Mouse (Mus musculus) forebrain, embryonic 16.5 days (tissue): ENCODE data around the gene Ctu2. TPM values are rescaled to one million over a fixed set of nuclear protein-coding genes. Genes with fewer than 3 reads are reported as not detected.

Experiments used
- ATAC-seq: fragments of 200-750 bp; cut with Nextera tagmentation; 2 replicates; pipeline ENCODE4 v1.8.0; 2017; ENCODE audit warnings: mild to moderate bottlenecking, moderate library complexity
- H3K27ac ChIP-seq: fragments of 300-500 bp; sonication (generic); 2 replicates; pipeline ENCODE4 v1.5.1; 2014; ENCODE audit warnings: low read length, control low read depth
- H3K27me3 ChIP-seq: fragments of 300-500 bp; sonication (generic); replicated peaks from 2 replicates; pipeline ENCODE4 v1.6.1; 2014; ENCODE audit warnings: low read length; ENCODE audit not compliant: control insufficient read depth, insufficient read depth
- H3K36me3 ChIP-seq: fragments of 300-500 bp; sonication (generic); 2 replicates; pipeline ENCODE4 v1.6.1; 2014; ENCODE audit not compliant: control insufficient read depth, insufficient read depth
- H3K4me1 ChIP-seq: fragments of 300-500 bp; sonication (generic); replicated peaks from 2 replicates; pipeline ENCODE4 v1.6.1; 2014; ENCODE audit warnings: low read length; ENCODE audit not compliant: control insufficient read depth, insufficient read depth
- H3K4me2 ChIP-seq: fragments of 300-500 bp; sonication (generic); 2 replicates; pipeline ENCODE4 v1.6.1; 2014; ENCODE audit warnings: mild to moderate bottlenecking, low read length, control low read depth
- H3K4me3 ChIP-seq: fragments of 300-500 bp; sonication (generic); replicated peaks from 2 replicates; pipeline ENCODE4 v1.5.1; 2014; ENCODE audit warnings: mild to moderate bottlenecking, low read length, control low read depth
- H3K9ac ChIP-seq: fragments of 300-500 bp; sonication (generic); replicated peaks from 2 replicates; pipeline ENCODE4 v1.6.1; 2014; ENCODE audit warnings: low read depth, low read length, control low read depth
- H3K9me3 ChIP-seq: fragments of 300-500 bp; sonication (generic); 2 replicates; pipeline ENCODE4 v1.6.1; 2016; ENCODE audit warnings: low read length; ENCODE audit not compliant: control insufficient read depth
- WGBS: fragments of 180-500 bp; shearing (Covaris S2); extraction: QIAGEN DNeasy Blood & Tissue Kit; methylation state at CpG from one replicate; pipeline ENCODE4 v1.1.7; 2014; 5-methylcytosine and 5-hydroxymethylcytosine counted together
- polyA plus RNA-seq: library from polyadenylated mRNA; unstranded; fragments of >200 nt; fragmentation: Nextera tagmentation; extraction: Ambion mirVana; gene quantifications from 2 replicates; pipeline ENCODE4 v1.2.1, GENCODE M21; 2015

Gene Ctu2
- 72.5 and 87.3 TPM in 2 replicates for polyA plus RNA-seq

DNA sequence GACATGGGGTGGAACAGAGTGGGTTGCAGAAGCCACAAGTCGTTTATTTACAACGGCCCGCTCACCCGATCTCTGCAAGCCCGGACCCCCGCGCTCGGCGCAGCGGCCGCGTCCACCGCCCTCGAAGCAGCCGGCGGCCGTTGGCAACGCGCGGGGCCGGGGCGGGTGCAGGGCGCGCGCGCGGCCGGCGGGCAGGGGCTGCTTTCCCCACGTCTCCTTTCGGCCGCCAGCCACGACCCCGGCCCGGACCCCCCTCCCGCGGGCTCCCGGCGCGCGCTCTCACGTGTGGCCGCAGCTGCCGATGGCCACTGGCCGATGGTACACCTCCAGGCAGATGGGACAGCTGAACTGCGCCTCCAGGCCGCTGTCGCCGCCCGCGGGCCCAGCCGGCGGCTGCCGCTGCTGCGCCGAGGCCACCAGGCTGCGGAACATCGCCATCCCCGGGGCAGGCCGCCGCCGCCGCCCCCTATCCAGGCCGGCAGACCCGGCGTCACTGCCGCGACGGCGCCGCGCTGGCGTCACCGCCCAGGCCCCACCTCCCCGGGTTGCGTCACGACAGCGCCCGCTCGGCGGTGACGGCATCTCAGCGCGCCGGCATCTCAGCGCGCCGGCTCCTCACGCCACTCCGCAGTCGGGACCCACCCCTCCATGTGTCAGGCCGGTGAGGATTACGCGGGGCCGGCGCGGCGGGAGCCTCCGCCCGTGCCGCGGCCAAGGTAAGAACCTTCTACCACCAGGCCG lies at the start of gene Ctu2, which contains the start of gene Rnf166:
TSS of gene Ctu2 (plus strand) at position 564 of the 741 bp plus-strand sequence.
TSS of gene Rnf166 (minus strand) at position 485 of the 741 bp plus-strand sequence.
- Histone ChIP-seq H3K4me3 (peak within 1 kb of the TSS; percentile 86), H3K27me3 (no peaks in the 10 kb centered on the region), H3K9ac (peak within 1 kb of the TSS; percentile 94), H3K4me1 (peaks cover 22% of the 10 kb centered on the region), H3K4me2 (peak within 1 kb of the TSS; percentile 94), H3K27ac (peak within 1 kb of the TSS; percentile 68; the same call in 1 of the 2 replicates), H3K36me3 (peaks cover 7% of the 10 kb centered on the region), H3K9me3 (no peaks in the 10 kb centered on the region)
- WGBS, result 0% methylated on average over 99 of the region's 103 CpGs
- peak; percentile 97 for ATAC-seq

DNA sequence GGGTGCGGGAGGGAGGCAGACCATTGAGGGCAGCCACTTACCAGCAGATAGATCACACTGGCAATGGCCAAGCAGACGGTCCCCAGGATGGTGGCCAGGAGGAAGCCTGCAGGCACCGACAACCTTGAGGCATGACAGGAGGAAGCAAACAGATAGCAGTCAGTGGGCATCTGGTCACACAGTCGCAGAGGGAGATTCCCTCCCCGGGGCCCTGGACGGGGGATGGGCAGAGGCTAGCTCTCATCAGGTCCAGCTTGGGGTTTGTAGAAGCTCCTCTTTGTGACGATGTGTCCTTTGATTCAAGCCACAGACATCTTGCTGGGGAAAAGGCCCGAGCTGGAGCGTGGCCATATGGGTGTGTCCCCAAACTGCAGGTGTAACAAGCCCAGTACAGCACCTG lies 49.8 kb upstream of the Ctu2 start:
- WGBS, result 83% methylated on average over 9 of the region's 9 CpGs
- Histone ChIP-seq H3K4me3 (no peak overlapping the region), H3K4me2 (no peak overlapping the region), H3K27me3 (no peaks in the 10 kb centered on the region), H3K4me1 (no peaks in the 10 kb centered on the region), H3K9ac (no peak overlapping the region), H3K36me3 (no peaks in the 10 kb centered on the region), H3K27ac (no peak overlapping the region), H3K9me3 (no peaks in the 10 kb centered on the region)
- ATAC-seq, result no peak

DNA sequence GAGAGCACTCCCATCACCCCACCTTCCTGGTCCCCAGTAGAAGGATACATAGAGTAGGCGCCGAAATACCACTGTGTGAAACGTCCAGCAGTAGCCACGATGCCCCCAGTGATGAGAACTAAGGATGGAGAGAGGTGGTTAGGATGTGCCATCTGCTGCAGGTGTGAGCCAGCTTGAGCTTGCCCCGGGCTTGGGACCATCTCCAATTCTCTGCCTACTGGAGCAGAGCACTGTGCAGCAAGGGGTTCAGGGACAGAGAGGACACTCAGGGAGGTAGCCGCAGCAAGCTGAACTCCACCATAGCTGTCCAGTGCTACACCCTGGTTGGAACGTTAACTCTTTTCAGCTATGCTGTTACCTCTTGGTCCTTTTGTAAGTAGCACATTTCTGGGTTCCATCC lies 48.3 kb upstream of the Ctu2 start:
- ATAC-seq, result no peak
- WGBS, result 87% methylated on average over 7 of the region's 7 CpGs
- Histone ChIP-seq H3K4me2 (no peak overlapping the region), H3K4me1 (peaks cover 7% of the 10 kb centered on the region), H3K9ac (no peak overlapping the region), H3K36me3 (no peaks in the 10 kb centered on the region), H3K9me3 (no peaks in the 10 kb centered on the region), H3K4me3 (no peak overlapping the region), H3K27me3 (no peaks in the 10 kb centered on the region), H3K27ac (no peak overlapping the region)

GRCm38 (mm10) chr8:122428163-122428562 lies 47.8 kb upstream of the Ctu2 start:
- no peak overlapping the region for H3K4me3 ChIP-seq
- H3K9me3 ChIP-seq, result no peaks in the 10 kb centered on the region
- peaks cover 11% of the 10 kb centered on the region for H3K4me1 ChIP-seq
- no peak overlapping the region for H3K27ac ChIP-seq
- ATAC-seq, result no peak
- no peak overlapping the region for H3K9ac ChIP-seq
- no peak overlapping the region for H3K4me2 ChIP-seq
- H3K27me3 ChIP-seq, result no peaks in the 10 kb centered on the region
- WGBS, result 89% methylated on average over 9 of the region's 9 CpGs
- no peaks in the 10 kb centered on the region for H3K36me3 ChIP-seq

DNA sequence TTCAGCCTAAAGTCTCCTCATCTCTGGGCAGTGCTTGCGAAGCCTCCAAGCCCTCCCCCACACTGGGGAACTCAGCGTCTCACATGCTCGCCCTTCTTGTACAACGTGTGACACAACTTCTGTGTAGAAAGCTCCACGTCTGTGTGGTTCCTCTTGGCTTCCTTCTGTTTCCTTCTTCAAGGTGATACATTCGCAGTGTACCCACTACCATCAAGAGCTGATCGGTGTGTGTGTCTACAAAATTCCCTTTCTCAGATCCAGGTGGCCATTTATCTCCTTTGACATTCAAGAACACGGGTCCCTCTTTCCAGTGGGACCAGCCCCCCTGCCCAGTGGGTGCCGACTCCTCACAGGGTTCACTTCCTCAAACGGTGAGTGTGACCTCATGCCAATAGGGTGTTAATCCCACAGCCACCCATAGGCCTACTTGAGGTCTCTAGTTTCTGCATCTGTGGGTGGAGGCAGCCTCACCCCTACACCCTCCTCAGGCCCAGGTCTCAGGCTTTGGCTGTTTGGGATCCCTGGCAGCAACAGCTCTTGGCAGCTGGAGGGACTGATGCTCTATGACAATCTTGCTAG lies 45.8 kb upstream of the Ctu2 start:
- H3K4me3 ChIP-seq, result no peak overlapping the region
- H3K9me3 ChIP-seq, result no peaks in the 10 kb centered on the region
- WGBS, result 83% methylated on average over 10 of the region's 10 CpGs
- no peak overlapping the region for H3K4me2 ChIP-seq
- no peaks in the 10 kb centered on the region for H3K27me3 ChIP-seq
- ATAC-seq, result no peak
- H3K27ac ChIP-seq, result no peak overlapping the region
- no peaks in the 10 kb centered on the region for H3K36me3 ChIP-seq
- peaks cover 11% of the 10 kb centered on the region for H3K4me1 ChIP-seq
- no peak overlapping the region for H3K9ac ChIP-seq

DNA sequence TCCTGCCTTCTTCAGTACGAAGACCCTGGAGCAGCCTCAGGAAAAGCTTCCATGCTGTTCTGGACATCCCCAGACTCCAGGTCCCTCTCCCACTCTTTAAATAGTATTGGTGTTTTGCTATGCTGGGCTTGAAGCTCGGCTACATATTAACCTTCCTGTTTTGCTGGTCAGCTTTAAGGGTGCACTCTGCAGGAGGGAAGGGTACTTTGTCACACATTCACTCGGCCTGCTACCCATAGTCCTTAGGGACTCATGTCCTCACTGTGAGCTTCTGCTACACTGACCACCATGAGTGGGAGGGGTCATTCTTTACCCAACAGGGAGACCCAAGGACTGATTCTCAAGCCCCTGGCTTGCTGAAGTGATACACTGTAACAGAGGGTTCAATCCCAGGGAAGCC lies 45.3 kb upstream of the Ctu2 start:
- H3K4me1 ChIP-seq, result peaks cover 11% of the 10 kb centered on the region
- no peaks in the 10 kb centered on the region for H3K27me3 ChIP-seq
- no peak overlapping the region for H3K4me3 ChIP-seq
- no peak overlapping the region for H3K9ac ChIP-seq
- WGBS, result 87% methylated on average over 3 of the region's 3 CpGs
- H3K4me2 ChIP-seq, result no peak overlapping the region
- ATAC-seq, result no peak
- peaks cover 2% of the 10 kb centered on the region; the same call in 1 of the 2 replicates for H3K36me3 ChIP-seq
- no peaks in the 10 kb centered on the region for H3K9me3 ChIP-seq
- H3K27ac ChIP-seq, result no peak overlapping the region

DNA sequence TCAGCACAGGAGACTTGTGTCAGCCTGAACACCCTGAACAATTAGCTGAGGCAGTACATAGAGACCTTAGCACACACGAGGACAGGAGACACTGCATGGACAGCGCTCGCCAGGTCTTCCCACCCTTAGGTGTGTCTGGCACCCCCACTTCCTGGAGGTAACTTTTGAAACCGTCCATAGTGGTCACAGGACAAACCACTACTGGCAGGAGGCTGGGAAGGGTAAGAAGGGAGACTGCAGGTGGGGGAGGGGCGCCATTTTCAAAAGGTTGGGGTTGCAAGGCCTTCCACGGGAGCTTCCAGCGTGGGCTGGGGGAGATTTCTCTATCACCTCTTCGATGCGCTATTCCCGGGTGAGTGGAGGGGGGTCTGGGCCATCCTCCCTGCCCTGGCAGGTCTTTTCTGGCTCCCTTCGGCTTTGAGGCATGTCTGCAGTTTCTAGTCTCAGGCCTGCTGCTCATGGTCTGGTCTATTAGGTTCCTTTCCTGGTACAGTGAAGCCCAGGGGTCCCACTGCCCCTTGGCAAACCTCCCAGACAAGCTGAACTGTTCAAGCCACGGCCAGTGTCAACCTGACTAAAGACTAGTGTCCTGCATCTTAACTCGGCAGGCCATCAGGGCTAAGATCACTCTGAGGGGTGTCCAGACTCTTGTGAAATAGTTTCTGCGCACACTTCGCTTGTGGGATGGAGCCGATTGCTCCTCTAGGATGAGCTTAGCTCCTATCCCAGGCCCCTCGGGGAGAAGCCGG lies 44.1 kb upstream of the Ctu2 start:
- Histone ChIP-seq H3K36me3 (peaks cover 8% of the 10 kb centered on the region; the same call in 1 of the 2 replicates), H3K4me2 (peak overlapping the region; percentile 57), H3K4me1 (peaks cover 11% of the 10 kb centered on the region), H3K9me3 (no peaks in the 10 kb centered on the region), H3K9ac (peak overlapping the region; percentile 40; the same call in 1 of the 2 replicates), H3K4me3 (peak overlapping the region; percentile 33), H3K27me3 (no peaks in the 10 kb centered on the region), H3K27ac (no peak overlapping the region)
- WGBS, result 38% methylated on average over 18 of the region's 18 CpGs
- 0 out of 2 replicates have a peak, but pooled peaks have one; percentile 8 for ATAC-seq

GRCm38 (mm10) chr8:122432443-122433268 lies 43.3 kb upstream of the Ctu2 start, which contains the start of gene Cyba:
Gene Cyba (minus strand): TSS chr8:122432930.
- Histone ChIP-seq H3K4me1 (peaks cover 11% of the 10 kb centered on the region), H3K4me3 (peak within 1 kb of the TSS; percentile 33), H3K36me3 (peaks cover 8% of the 10 kb centered on the region; the same call in 1 of the 2 replicates), H3K27me3 (no peaks in the 10 kb centered on the region), H3K9me3 (no peaks in the 10 kb centered on the region), H3K9ac (peak within 1 kb of the TSS; percentile 40; the same call in 1 of the 2 replicates), H3K4me2 (peak within 1 kb of the TSS; percentile 57), H3K27ac (no peak within 1 kb of the TSS)
- 5% methylated on average over 45 of the region's 45 CpGs for WGBS
- peak; percentile 69; the same call in 1 of the 2 replicates for ATAC-seq
